Mouse (Mus musculus): ENCODE measurements around the gene Apoc1.
"Not testable (repeated sequence)": the region's sequence is repeated elsewhere in the genome, so short reads cannot be mapped to it uniquely, and the experiment has no call there.

Gene Apoc1

GRCm38 (mm10) chr7:19686927-19687583 is 5.4 kb downstream of the Apoc1 start:
- ATAC-seq (ENCODE audit: insufficient number of reproducible peaks, low FRiP score, low TSS enrichment), result not testable (repeated sequence)

GRCm38 (mm10) chr7:19686521-19686920 is 5.9 kb downstream of the Apoc1 start:
- no peak for ATAC-seq (ENCODE audit: insufficient number of reproducible peaks, low FRiP score, low TSS enrichment)

- ATAC-seq (ENCODE audit: insufficient number of reproducible peaks, low FRiP score, low TSS enrichment), result no peak
Observed at GRCm38 (mm10) chr7:19685374-19685773, 7.1 kb downstream of the Apoc1 start.

- no peak for ATAC-seq (ENCODE audit: insufficient number of reproducible peaks, low FRiP score, low TSS enrichment)
Observed at GRCm38 (mm10) chr7:19683771-19684201, 8.7 kb downstream of the Apoc1 start.

- no peak for ATAC-seq (ENCODE audit: insufficient number of reproducible peaks, low FRiP score, low TSS enrichment)
Observed at GRCm38 (mm10) chr7:19682979-19683378, 9.5 kb downstream of the Apoc1 start.

- ATAC-seq (ENCODE audit: insufficient number of reproducible peaks, low FRiP score, low TSS enrichment), result no peak
Observed at GRCm38 (mm10) chr7:19681202-19681694, 11.2 kb downstream of the Apoc1 start, which contains the start of the genes Gm44805 and Apoc4. TSS of gene Gm44805 (minus strand) at chr7:19681423. TSS of gene Apoc4 (minus strand) at chr7:19681479.

GRCm38 (mm10) chr7:19680702-19681101 is 11.8 kb downstream of the Apoc1 start:
- ATAC-seq (ENCODE audit: insufficient number of reproducible peaks, low FRiP score, low TSS enrichment), result no peak

GRCm38 (mm10) chr7:19678901-19679300 is 13.6 kb downstream of the Apoc1 start:
- ATAC-seq (ENCODE audit: insufficient number of reproducible peaks, low FRiP score, low TSS enrichment), result no peak

- ATAC-seq (ENCODE audit: insufficient number of reproducible peaks, low FRiP score, low TSS enrichment), result no peak
Observed at GRCm38 (mm10) chr7:19677872-19678271, 14.6 kb downstream of the Apoc1 start, which contains the start of gene Apoc2. TSS of gene Apoc2 (minus strand) at chr7:19677941.

GRCm38 (mm10) chr7:19676662-19677061 is 15.8 kb downstream of the Apoc1 start:
- no peak for ATAC-seq (ENCODE audit: insufficient number of reproducible peaks, low FRiP score, low TSS enrichment)

GRCm38 (mm10) chr7:19675824-19676223 is 16.6 kb downstream of the Apoc1 start:
- no peak for ATAC-seq (ENCODE audit: insufficient number of reproducible peaks, low FRiP score, low TSS enrichment)

- ATAC-seq (ENCODE audit: insufficient number of reproducible peaks, low FRiP score, low TSS enrichment), result no peak
Observed at GRCm38 (mm10) chr7:19673083-19673699, 19.3 kb downstream of the Apoc1 start.

- ATAC-seq (ENCODE audit: insufficient number of reproducible peaks, low FRiP score, low TSS enrichment), result no peak
Observed at GRCm38 (mm10) chr7:19671511-19671910, 20.9 kb downstream of the Apoc1 start.

- ATAC-seq (ENCODE audit: insufficient number of reproducible peaks, low FRiP score, low TSS enrichment), result peak; percentile 75
Observed at GRCm38 (mm10) chr7:19668947-19669721, 23.3 kb downstream of the Apoc1 start.

GRCm38 (mm10) chr7:19667434-19667833 is 25.0 kb downstream of the Apoc1 start:
- no peak for ATAC-seq (ENCODE audit: insufficient number of reproducible peaks, low FRiP score, low TSS enrichment)

- ATAC-seq (ENCODE audit: insufficient number of reproducible peaks, low FRiP score, low TSS enrichment), result no peak
Observed at GRCm38 (mm10) chr7:19666750-19667149, 25.7 kb downstream of the Apoc1 start.

GRCm38 (mm10) chr7:19664955-19665841 is 27.3 kb downstream of the Apoc1 start, which contains the start of gene Clptm1:
TSS of gene Clptm1 (minus strand) at chr7:19665033.
- ATAC-seq (ENCODE audit: insufficient number of reproducible peaks, low FRiP score, low TSS enrichment), result peak; percentile 33; the same call in 1 of the 2 replicates

- peak; percentile 42; the same call in 1 of the 2 replicates for ATAC-seq (ENCODE audit: insufficient number of reproducible peaks, low FRiP score, low TSS enrichment)
Observed at GRCm38 (mm10) chr7:19664455-19664954, 28.0 kb downstream of the Apoc1 start.

GRCm38 (mm10) chr7:19663940-19664339 is 28.5 kb downstream of the Apoc1 start:
- ATAC-seq (ENCODE audit: insufficient number of reproducible peaks, low FRiP score, low TSS enrichment), result no peak

- no peak for ATAC-seq (ENCODE audit: insufficient number of reproducible peaks, low FRiP score, low TSS enrichment)
Observed at GRCm38 (mm10) chr7:19652614-19653013, 39.8 kb downstream of the Apoc1 start.
